8 mouse cellular contexts compared by ENCODE assay signal in the genomic region with DNA sequence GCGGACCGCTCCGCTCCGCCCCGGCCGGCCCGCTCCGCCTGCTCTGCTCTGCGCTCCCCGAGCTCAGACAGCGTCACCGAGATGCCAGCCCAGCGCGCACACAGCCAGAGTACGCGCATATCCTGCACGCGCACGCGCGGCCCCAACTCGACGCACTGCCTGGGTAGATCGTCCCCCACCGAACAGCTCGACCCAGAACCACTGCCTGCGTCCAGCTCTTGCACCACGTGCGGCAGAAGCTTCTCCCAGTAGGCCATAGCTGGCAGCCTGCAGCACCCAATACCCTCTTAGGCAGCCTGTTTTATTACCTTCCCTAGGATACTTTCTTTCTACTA. TPM values are rescaled to one million over a fixed set of nuclear protein-coding genes. Genes with fewer than 3 reads are reported as not detected.
DNase-seq lines count a peak whose midpoint lies in the region; ATAC-seq and TF ChIP-seq lines count a peak whose summit lies in the region.

Rhbdl1 (minus strand) TSS at position 220 of the 335 bp plus-strand sequence.

- H3K4me3 ChIP-seq in cerebellum, adult 2 months (replicated peaks; ENCODE audit: insufficient read depth, low read depth, low read length), result peak within 1 kb of the TSS; percentile 64
- peak within 1 kb of the TSS; percentile 58 for H3K4me3 ChIP-seq in neural tube, embryonic 15.5 days (replicated peaks)

- DNase-seq in Muller cell, postnatal 12 days (ENCODE audit: inconsistent ontology term), result peak; percentile 82
- peak; percentile 89 to 90 for DNase-seq in cerebellum, adult 2 months
- DNase-seq in heart, postnatal 4 days, result peak; percentile 79
- peak; percentile 79 to 85 for DNase-seq in layer of hippocampus, adult 8-10 months (ENCODE audit: low spot score in 2 of 2)
- DNase-seq in lung, adult 18-20 months, result peak; percentile 57 to 64
- no peak for DNase-seq in spleen, postnatal 36 days (ENCODE audit: low spot score in 2 of 2)

- peak within 1 kb of the TSS; percentile 75 for H3K27ac ChIP-seq in cerebellum, adult 2 months (ENCODE audit: insufficient read depth, low read length)
- peak within 1 kb of the TSS; percentile 88 for H3K27ac ChIP-seq in neural tube, embryonic 15.5 days (replicated peaks)

- peaks cover 29% of the 10 kb centered on the region for H3K4me1 ChIP-seq in cerebellum, adult 2 months (ENCODE audit: control insufficient read depth, insufficient read depth, low read length)
- peaks cover 60% of the 10 kb centered on the region for H3K4me1 ChIP-seq in neural tube, embryonic 15.5 days

- under 1% methylated on average over 29 of the region's 29 CpGs for WGBS in cerebellum, adult 2 months
- under 1% methylated on average over 29 of the region's 29 CpGs for WGBS in neural tube, embryonic 15.5 days

- no peak for TF ChIP-seq CTCF in cerebellum, adult 2 months (IDR thresholded peaks at IDR 0.05; ENCODE audit: borderline replicate concordance, insufficient read depth, low read depth, low read length)

- H3K4me2 ChIP-seq in neural tube, embryonic 15.5 days, result peak within 1 kb of the TSS; percentile 98

- peak within 1 kb of the TSS; percentile 92 for H3K9ac ChIP-seq in neural tube, embryonic 15.5 days (replicated peaks)

- TF ChIP-seq POLR2A in cerebellum, adult 2 months (IDR thresholded peaks at IDR 0.05; ENCODE audit: borderline replicate concordance, insufficient read depth, low read length), result peak; percentile 61; the same call in 1 of the 2 replicates

- H3K27me3 ChIP-seq in cerebellum, adult 2 months (ENCODE audit: control insufficient read depth, insufficient read depth, low read length), result no peaks in the 10 kb centered on the region
- H3K27me3 ChIP-seq in neural tube, embryonic 15.5 days (replicated peaks), result no peaks in the 10 kb centered on the region

- H3K9me3 ChIP-seq in neural tube, embryonic 15.5 days (replicated peaks), result no peaks in the 10 kb centered on the region

- ATAC-seq in frontal cortex, adult (ENCODE audit: low TSS enrichment), result peak; percentile 56
- ATAC-seq in neural tube, embryonic 15.5 days (ENCODE audit: low FRiP score), result peak; percentile 48

- H3K36me3 ChIP-seq in neural tube, embryonic 15.5 days, result peaks cover 46% of the 10 kb centered on the region

RNA-seq across cellular contexts. Expression of gene Rhbdl1, which starts in this region (rescaled TPM):
- polyA plus RNA-seq in cerebellum, adult 2 months (2012; rRNA removed), result 111 and 119 TPM in 2 replicates
- total RNA-seq in heart, postnatal 4 days (2021), result 1 to 10 TPM; 2.0 to 2.5 TPM
- 10 to 100 TPM; 31.6 to 44.8 (median 40.9) TPM for total RNA-seq in layer of hippocampus, adult 8-10 months (2022)
- 45.9 and 56.9 TPM in 2 replicates for polyA plus RNA-seq in neural tube, embryonic 15.5 days (2015; fragmentation: Nextera tagmentation; extraction: Ambion mirVana)

Comparison
In these comparisons a context has a peak if more than half of its experiments do, and no peak if none do; other contexts are left out.
1. RNA of gene Rhbdl1 (total RNA-seq): 31.6 to 44.8 TPM in layer of hippocampus, adult 8-10 months; 2.0 to 2.5 TPM in heart, postnatal 4 days; every median in the first group is over 4 times any median in the second.
2. DNase-seq: peak in Muller cell, postnatal 12 days (single experiment), cerebellum, adult 2 months (2 of 2), heart, postnatal 4 days (single experiment), layer of hippocampus, adult 8-10 months (2 of 2) and lung, adult 18-20 months (2 of 2); none in spleen, postnatal 36 days (0 of 2).